Mouse (Mus musculus) heart, postnatal 0 days (tissue): ENCODE measurements around the gene Gsta2. TPM values are rescaled to one million over a fixed set of nuclear protein-coding genes. Genes with fewer than 3 reads are reported as not detected.

Experiments used
- ATAC-seq: fragments of 200-750 bp; cut with Nextera tagmentation; 2 replicates; pipeline ENCODE4 v1.8.0; 2017; ENCODE audit warnings: low read depth, moderate number of reproducible peaks, moderate library complexity; ENCODE audit not compliant: insufficient read depth
- DNase-seq: peaks from one replicate; pipeline ENCODE4 v3.0.0-alpha.2; 2016; ENCODE audit warnings: low spot score
- H3K27ac ChIP-seq: fragments of 300-500 bp; sonication (generic); 2 replicates; pipeline ENCODE4 v1.5.1; 2014; ENCODE audit warnings: low read depth, mild to moderate bottlenecking
- H3K27me3 ChIP-seq: fragments of 300-500 bp; sonication (generic); 2 replicates; pipeline ENCODE4 v1.6.1; 2014; ENCODE audit warnings: low read length, mixed read lengths; ENCODE audit not compliant: control insufficient read depth, insufficient read depth
- H3K36me3 ChIP-seq: fragments of 300-500 bp; sonication (generic); replicated peaks from 2 replicates; pipeline ENCODE4 v1.6.1; 2014; ENCODE audit warnings: low read length, mixed read lengths; ENCODE audit not compliant: control insufficient read depth, insufficient read depth
- H3K4me1 ChIP-seq: fragments of 300-500 bp; sonication (generic); 2 replicates; pipeline ENCODE4 v1.6.1; 2014; ENCODE audit warnings: antibody characterized with exemption; ENCODE audit not compliant: control insufficient read depth, insufficient read depth
- H3K4me2 ChIP-seq: fragments of 300-500 bp; sonication (generic); 2 replicates; pipeline ENCODE4 v1.6.1; 2014; ENCODE audit warnings: low read depth, mild to moderate bottlenecking, low read length, moderate library complexity
- H3K4me3 ChIP-seq: fragments of 300-500 bp; sonication (generic); 2 replicates; pipeline ENCODE4 v1.5.1; 2014; ENCODE audit warnings: low read depth, low read length
- H3K9ac ChIP-seq: fragments of 300-500 bp; sonication (generic); replicated peaks from 2 replicates; pipeline ENCODE4 v1.6.1; 2014; ENCODE audit warnings: low read depth, low read length, mixed read lengths
- H3K9me3 ChIP-seq: fragments of 300-500 bp; sonication (generic); replicated peaks from 2 replicates; pipeline ENCODE4 v1.6.1; 2016; ENCODE audit warnings: low read length; ENCODE audit not compliant: control insufficient read depth
- CTCF ChIP-seq: IDR thresholded peaks from 2 replicates; pipeline ENCODE4 v1.5.1; 2016; ENCODE audit warnings: antibody characterized with exemption, control low read depth, low read depth
- EP300 ChIP-seq: IDR thresholded peaks from 2 replicates; pipeline ENCODE4 v1.6.1; 2016; ENCODE audit warnings: antibody characterized with exemption, low read depth
- WGBS: fragments of 180-500 bp; shearing (Covaris S2); extraction: QIAGEN DNeasy Blood & Tissue Kit; methylation state at CpG from one replicate; pipeline ENCODE4 v1.1.7; 2014; 5-methylcytosine and 5-hydroxymethylcytosine counted together
- polyA plus RNA-seq: library from polyadenylated mRNA; unstranded; fragments of >200 nt; fragmentation: Nextera tagmentation; extraction: Ambion mirVana; gene quantifications from 2 replicates; pipeline ENCODE4 v1.2.1, GENCODE M21; 2015
- total RNA-seq: library from RNA; depleted of rRNA; stranded (reverse); fragments of >200 nt; gene quantifications from 2 replicates; pipeline ENCODE4 v1.2.3, GENCODE M21; 2014; ENCODE audit warnings: low replicate concordance

The Gsta2 gene
- total and polyA plus RNA-seq, 2 experiments from 2014 or later = not detected

GRCm38 (mm10) chr9:78365850-78366544, 10.4 kb upstream of the Gsta2 start:
- H3K9me3 ChIP-seq = no peaks in the 10 kb centered on the region
- ATAC-seq (no peak), DNase-seq (no peak)
- no peaks in the 10 kb centered on the region for H3K36me3 ChIP-seq
- no peaks in the 10 kb centered on the region for H3K4me1 ChIP-seq
- 57% methylated on average over 13 of the region's 13 CpGs for WGBS
- no peak overlapping the region for H3K9ac ChIP-seq
- no peak overlapping the region for H3K4me3 ChIP-seq
- no peak for TF ChIP-seq CTCF
- no peak for TF ChIP-seq EP300
- no peaks in the 10 kb centered on the region for H3K27me3 ChIP-seq
- H3K27ac ChIP-seq = no peak overlapping the region
- H3K4me2 ChIP-seq = no peak overlapping the region

DNA sequence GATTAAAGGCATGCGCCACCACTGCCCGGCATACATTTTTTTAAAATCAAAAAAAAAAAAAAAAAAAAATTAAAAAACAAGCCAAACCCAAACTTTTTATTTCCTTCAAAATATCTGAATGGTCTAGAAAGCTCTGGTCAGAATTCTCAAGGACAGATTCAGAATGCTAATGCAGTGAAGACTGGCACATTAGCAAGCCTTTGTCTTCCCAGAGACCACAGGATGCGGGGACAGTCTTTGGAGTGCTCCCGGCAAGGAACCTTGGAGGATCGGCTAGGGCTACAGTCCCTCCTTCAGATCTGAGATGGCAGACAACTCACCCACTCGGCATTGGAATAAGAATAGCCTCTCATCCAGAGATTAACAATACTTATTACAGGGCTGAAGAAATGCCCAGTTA, 9.1 kb upstream of the Gsta2 start:
- H3K27ac ChIP-seq = no peak overlapping the region
- H3K27me3 ChIP-seq = no peaks in the 10 kb centered on the region
- WGBS = 87% methylated on average over 6 of the region's 6 CpGs
- no peak overlapping the region for H3K9ac ChIP-seq
- DNase-seq (no peak), ATAC-seq (no peak)
- H3K4me1 ChIP-seq = no peaks in the 10 kb centered on the region
- H3K9me3 ChIP-seq = no peaks in the 10 kb centered on the region
- H3K36me3 ChIP-seq = no peaks in the 10 kb centered on the region
- TF ChIP-seq CTCF (no peak), EP300 (no peak)
- H3K4me2 ChIP-seq = no peak overlapping the region
- no peak overlapping the region for H3K4me3 ChIP-seq

DNA sequence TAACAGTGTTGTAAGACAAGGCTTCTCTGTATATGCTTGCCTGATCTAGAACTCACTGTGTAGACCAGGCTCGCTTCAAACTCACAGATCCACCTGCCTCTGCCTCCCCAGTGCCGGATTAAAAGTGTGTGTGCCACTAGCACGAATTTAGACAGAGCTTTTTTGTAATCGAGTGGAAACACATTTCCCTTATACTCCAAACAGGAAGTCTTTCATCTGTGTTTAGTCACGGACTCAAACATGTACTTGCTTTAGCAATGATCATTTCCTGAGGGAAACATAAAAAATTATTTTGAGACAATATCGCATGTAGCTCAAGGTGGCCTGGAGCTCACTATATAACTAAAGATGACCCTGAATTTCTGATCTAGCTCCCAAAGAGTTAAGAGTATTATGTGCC, 7.8 kb upstream of the Gsta2 start:
- TF ChIP-seq EP300 = no peak
- TF ChIP-seq CTCF = no peak
- H3K4me3 ChIP-seq = no peak overlapping the region
- no peak overlapping the region for H3K4me2 ChIP-seq
- no peaks in the 10 kb centered on the region for H3K27me3 ChIP-seq
- no peak for DNase-seq
- H3K9ac ChIP-seq = no peak overlapping the region
- H3K27ac ChIP-seq = no peak overlapping the region
- H3K36me3 ChIP-seq = no peaks in the 10 kb centered on the region
- WGBS = 51% methylated on average over 6 of the region's 6 CpGs
- H3K4me1 ChIP-seq = no peaks in the 10 kb centered on the region
- ATAC-seq = no peak
- H3K9me3 ChIP-seq = no peaks in the 10 kb centered on the region

DNA sequence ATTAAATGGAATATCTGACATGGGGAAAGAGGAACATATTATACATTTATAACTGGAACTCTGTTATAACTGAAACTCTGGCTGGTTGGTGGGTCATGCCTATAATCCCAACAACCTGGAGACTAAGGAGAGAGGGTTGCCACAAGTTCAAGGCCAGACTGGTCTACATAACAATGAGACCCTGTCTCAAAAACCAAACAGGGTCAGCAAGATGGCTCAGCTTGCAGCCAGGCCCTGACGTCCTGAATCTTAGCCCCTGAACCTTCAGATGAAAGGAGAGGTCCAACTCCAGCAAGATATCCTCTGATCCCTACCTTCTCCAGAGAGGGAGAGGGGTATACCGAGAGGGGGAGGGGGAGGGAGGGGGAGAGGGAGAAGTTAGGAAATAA, 4.9 kb upstream of the Gsta2 start:
- Histone ChIP-seq H3K4me3 (no peak overlapping the region), H3K9ac (no peak overlapping the region), H3K9me3 (no peaks in the 10 kb centered on the region), H3K27me3 (no peaks in the 10 kb centered on the region), H3K27ac (no peak overlapping the region), H3K4me2 (no peak overlapping the region), H3K4me1 (no peaks in the 10 kb centered on the region), H3K36me3 (no peaks in the 10 kb centered on the region)
- TF ChIP-seq EP300 (no peak), CTCF (no peak)
- ATAC-seq (no peak), DNase-seq (no peak)
- WGBS = 39% methylated on average over 2 of the region's 2 CpGs

- Histone ChIP-seq H3K4me3 (no peak overlapping the region), H3K4me2 (no peak overlapping the region), H3K27ac (no peak overlapping the region), H3K27me3 (no peaks in the 10 kb centered on the region), H3K4me1 (no peaks in the 10 kb centered on the region), H3K9me3 (no peaks in the 10 kb centered on the region), H3K36me3 (no peaks in the 10 kb centered on the region), H3K9ac (no peak overlapping the region)
- WGBS = 75% methylated on average over 6 of the region's 6 CpGs
- no peak for ATAC-seq
- TF ChIP-seq CTCF (no peak), EP300 (no peak)
- no peak for DNase-seq
These were observed 4.3 kb upstream of the Gsta2 start for GRCm38 (mm10) chr9:78359750-78360483.
